Mouse (Mus musculus) splenic B cell, adult 2 months (primary cell): Measurements from ENCODE around the gene Trim34b.
A peak's percentile ranks its signal among the peaks of the same experiment; 100 is the strongest.
"Not testable (repeated sequence)": the region's sequence is repeated elsewhere in the genome, so short reads cannot be mapped to it uniquely, and the experiment has no call there.

Source experiments
- DNase-seq: peaks from one replicate; pipeline ENCODE4 v3.0.0-alpha.2; 2011; ENCODE audit warnings: low read depth, low spot score
- H3K27me3 ChIP-seq: 2 replicates; pipeline ENCODE4 v1.6.1; 2012; ENCODE audit warnings: mild to moderate bottlenecking, low read length, moderate library complexity, mixed read lengths; ENCODE audit not compliant: control insufficient read depth, poor library complexity, insufficient read depth, severe bottlenecking
- H3K36me3 ChIP-seq: 2 replicates; pipeline ENCODE4 v1.6.1; 2012; ENCODE audit warnings: mild to moderate bottlenecking, low read length, moderate library complexity, mixed read lengths; ENCODE audit not compliant: control insufficient read depth, poor library complexity, insufficient read depth, severe bottlenecking

Trim34b gene

DNA sequence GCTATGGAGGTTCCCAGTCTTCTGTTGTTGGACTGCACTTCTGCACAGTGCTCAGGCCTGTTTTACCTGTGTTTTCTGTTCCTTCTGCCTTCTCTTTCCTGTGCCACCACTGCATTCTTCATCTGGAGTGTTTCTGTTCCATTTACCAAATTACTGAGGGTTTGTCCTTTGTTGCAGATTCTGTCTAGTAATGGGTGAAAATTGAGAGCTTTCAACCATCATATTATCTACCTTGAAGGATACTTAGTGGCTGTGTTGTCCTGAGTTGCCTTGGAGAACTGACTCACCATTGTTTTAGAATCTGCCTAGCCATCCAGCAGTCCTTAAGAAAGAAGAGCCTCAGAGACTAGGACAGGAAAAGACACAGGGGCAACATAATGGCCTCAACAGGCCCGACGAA lies at the start of gene Trim34b:
Trim34b (plus strand) TSS at position 301 of the 400 bp plus-strand sequence.
- H3K27me3 ChIP-seq, H3K36me3 ChIP-seq, DNase-seq: not testable (repeated sequence)

- H3K36me3 ChIP-seq, H3K27me3 ChIP-seq: not testable (repeated sequence)
- DNase-seq, result peak; percentile 48
These were observed 41.5 kb upstream of the Trim34b start, which contains the start of gene Trim5 for GRCm38 (mm10) chr7:104287576-104288443. Gene Trim5 (minus strand): TSS chr7:104288094.

GRCm38 (mm10) chr7:104290641-104291040 lies 38.6 kb upstream of the Trim34b start:
- peak; percentile 70 for DNase-seq
- H3K27me3 ChIP-seq, result no peaks in the 10 kb centered on the region
- H3K36me3 ChIP-seq, result no peaks in the 10 kb centered on the region

DNA sequence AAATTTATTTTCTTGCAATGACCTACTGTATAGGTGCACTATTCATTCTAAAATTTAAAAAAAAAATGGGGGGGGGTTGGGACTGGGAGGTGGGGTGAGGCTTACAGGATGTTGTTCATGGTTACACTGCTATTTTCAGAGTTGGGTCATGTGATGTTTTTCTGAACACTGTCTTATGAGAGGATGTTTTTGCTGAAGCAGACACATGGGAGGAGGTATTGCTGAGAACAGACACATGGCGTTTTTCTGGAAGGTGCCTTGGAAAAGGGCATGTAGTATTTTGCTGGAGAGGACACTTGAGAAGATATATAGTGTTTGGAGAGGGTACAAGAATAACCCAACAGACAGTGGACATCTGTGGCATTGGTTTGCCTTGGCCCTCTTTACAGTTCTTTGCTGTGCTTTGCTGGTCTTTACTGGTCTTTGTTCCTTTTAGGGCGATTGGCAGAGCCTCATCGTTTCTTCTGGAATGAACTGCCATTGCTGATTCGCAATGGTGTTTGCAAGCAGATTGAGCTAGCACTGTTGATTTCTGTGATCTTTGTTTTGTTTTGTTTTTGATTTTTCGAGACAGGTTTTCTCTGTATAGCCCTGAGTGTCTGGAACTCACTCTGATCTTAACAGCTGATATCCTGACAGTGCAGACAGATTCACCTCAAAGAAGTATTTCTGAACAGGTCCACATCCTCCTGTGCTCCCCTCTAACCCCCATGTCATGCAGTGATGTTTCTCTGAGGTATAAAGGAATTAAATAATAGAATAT lies 37.5 kb upstream of the Trim34b start:
- Histone ChIP-seq H3K36me3 (no peaks in the 10 kb centered on the region), H3K27me3 (no peaks in the 10 kb centered on the region)
- peak; percentile 83 for DNase-seq

DNA sequence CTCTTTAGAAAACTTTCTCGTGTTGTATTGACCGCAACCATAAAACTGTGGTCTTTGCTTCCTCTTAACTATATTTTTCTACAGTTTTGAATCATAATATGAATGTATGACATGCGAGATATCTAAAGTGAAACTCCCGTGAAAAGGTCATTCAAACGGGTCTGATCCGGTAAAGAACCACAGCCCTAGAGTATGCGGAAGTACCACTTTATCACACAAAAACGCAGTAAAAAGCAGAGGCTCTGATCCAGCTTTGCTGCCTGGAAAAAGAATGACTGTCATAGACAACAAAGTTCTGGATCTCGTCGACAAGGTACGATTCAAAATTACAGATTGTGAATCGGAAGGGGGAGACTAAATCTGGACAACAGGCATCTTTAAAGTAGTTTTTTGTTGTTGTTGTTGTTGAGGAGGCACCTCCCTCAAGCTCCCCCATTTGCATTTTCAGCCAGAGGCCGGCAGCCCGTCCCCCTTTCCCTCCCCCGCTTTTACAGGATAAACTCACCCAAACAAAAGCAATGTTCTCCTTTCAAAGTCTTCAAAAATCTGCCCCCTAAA lies 14.4 kb upstream of the Trim34b start:
- peak; percentile 73 for DNase-seq
- Histone ChIP-seq H3K27me3 (no peaks in the 10 kb centered on the region), H3K36me3 (no peaks in the 10 kb centered on the region)

DNA sequence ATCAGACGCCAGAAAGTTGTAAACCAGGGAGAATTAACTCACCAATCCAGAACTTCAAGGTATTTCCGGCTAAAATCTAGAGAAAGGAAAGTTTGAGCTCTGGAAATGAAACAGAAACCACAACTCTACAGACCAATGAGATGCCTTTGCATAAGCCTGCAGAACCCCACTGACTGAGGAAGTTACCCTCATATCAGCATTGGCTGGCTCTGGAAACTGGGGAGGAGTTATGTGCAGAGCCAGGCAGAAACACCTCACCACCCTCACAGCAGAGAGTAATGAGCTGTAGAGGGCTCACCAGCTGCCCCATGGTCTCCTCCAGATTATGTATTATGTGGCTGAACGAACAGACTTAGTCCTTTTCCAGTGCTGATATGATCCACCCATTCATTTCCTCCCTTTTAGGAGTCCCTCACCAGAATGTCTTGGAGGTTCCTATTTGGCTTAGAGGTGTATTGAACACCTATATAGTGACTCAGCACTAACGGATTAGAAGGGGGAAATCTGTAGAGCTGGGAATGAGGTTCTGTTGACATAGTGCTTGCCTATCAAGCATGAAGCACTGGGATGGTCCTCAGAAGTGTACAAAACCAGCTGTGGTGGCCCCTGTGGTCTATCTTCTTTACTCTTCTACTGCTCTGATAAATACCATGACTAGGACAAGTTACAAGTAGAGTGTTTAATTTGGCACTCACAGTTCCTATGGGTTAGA lies 13.7 kb upstream of the Trim34b start, which contains the start of gene Trim12a:
Trim12a (minus strand) TSS at position 98 of the 712 bp plus-strand sequence.
- not testable (repeated sequence) for H3K27me3 ChIP-seq, DNase-seq

GRCm38 (mm10) chr7:104322028-104322427 lies 7.2 kb upstream of the Trim34b start:
- no peaks in the 10 kb centered on the region for H3K27me3 ChIP-seq
- H3K36me3 ChIP-seq, result 0 out of 2 replicates have a peak, but pooled peaks cover 4% of the 10 kb centered on the region
- no peak for DNase-seq

More for the DNA sequence above, 13.7 kb upstream of the Trim34b start, which contains the start of gene Trim12a:
- not testable (repeated sequence) for H3K36me3 ChIP-seq

GRCm38 (mm10) chr7:104335547-104335946 lies 6.3 kb downstream of the Trim34b start:
- not testable (repeated sequence) for H3K36me3 ChIP-seq, H3K27me3 ChIP-seq, DNase-seq

GRCm38 (mm10) chr7:104340744-104341143 lies 11.5 kb downstream of the Trim34b start:
- H3K27me3 ChIP-seq, DNase-seq, H3K36me3 ChIP-seq: not testable (repeated sequence)

DNA sequence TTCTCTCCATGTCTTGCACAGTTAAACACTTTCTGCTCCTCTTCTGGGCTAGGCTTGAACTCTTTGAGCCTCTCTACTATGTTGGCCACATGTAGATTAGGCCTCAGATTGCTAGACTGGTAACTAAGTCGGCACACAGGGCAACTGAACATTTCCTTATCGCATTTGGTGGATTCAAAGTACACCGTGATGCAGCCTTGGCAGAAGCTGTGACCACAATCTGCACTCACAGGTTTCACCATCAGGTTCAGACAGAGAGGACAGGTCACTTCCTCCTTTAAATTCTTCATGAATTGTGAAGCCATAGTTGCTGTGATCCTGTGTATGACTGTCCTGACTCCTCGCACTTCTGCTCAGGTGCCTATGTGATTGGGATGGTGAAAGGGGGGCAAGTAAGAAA lies 18.8 kb downstream of the Trim34b start:
- not testable (repeated sequence) for H3K36me3 ChIP-seq, H3K27me3 ChIP-seq, DNase-seq

DNA sequence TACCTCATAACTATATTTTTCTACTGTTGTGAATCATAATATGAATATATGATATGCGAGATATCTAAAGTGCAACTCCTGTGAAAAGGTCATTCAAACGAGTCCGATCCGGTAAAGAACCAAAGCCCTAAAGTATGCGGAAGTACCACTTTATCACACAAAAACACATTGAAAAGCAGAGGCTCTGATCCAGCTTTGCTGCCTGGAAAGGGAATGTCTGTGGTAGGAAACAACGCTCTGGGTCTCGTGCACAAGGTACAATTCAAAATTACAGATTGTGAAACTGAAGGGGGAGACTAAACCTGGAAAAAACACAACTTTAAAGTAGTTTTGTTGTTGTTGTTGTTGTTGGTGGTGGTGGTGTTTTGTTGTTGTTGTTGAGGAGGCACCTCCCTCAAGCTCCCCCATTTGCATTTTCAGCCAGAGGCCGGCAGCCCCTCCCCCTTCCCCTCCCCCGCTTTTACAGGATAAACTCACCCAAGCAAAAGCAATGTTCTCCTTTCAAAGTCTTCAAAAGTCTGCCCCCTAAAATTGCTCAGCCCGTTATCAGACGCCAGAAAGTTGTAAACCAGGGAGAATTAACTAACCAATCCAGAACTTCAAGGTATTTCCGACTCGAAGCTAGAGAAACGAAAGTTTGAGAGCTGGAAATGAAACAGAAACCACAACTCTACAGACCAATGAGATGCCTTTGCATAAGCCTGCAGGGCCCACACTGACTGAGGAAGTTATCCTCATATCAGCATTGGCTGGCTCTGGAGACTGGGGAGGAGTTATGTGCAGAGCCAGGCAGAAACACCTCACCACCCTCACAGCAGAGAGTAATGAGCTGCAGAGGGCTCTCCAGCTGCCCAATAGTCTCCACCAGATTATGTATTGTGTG lies 23.7 kb downstream of the Trim34b start, which contains the start of gene Trim12c:
Trim12c (minus strand) TSS at position 646 of the 883 bp plus-strand sequence.
- 0 out of 2 replicates have a peak, but pooled peaks cover 1% of the 10 kb centered on the region for H3K36me3 ChIP-seq
- peak; percentile 89 for DNase-seq
- H3K27me3 ChIP-seq, result no peaks in the 10 kb centered on the region

GRCm38 (mm10) chr7:104353600-104353967 lies 24.3 kb downstream of the Trim34b start:
- peak; percentile 22 for DNase-seq
- H3K27me3 ChIP-seq, result no peaks in the 10 kb centered on the region
- 0 out of 2 replicates have a peak, but pooled peaks cover 1% of the 10 kb centered on the region for H3K36me3 ChIP-seq

GRCm38 (mm10) chr7:104366339-104366738 lies 37.1 kb downstream of the Trim34b start:
- peak; percentile 6 for DNase-seq
- Histone ChIP-seq H3K36me3 (peaks cover 8% of the 10 kb centered on the region; the same call in 1 of the 2 replicates), H3K27me3 (no peaks in the 10 kb centered on the region)
